Mouse (Mus musculus) neural tube, embryonic 14.5 days (tissue): ENCODE results near the gene Mroh3. TPM values are rescaled to one million over a fixed set of nuclear protein-coding genes. Genes with fewer than 3 reads are reported as not detected.

Experiments
- ATAC-seq: fragments of 200-750 bp; cut with Nextera tagmentation; 2 replicates; pipeline ENCODE4 v1.8.0; 2017; ENCODE audit warnings: low read depth, mild to moderate bottlenecking, moderate TSS enrichment, moderate library complexity
- H3K27ac ChIP-seq: fragments of 300-500 bp; sonication (generic); 2 replicates; pipeline ENCODE4 v1.5.1; 2014; ENCODE audit warnings: low read depth, mild to moderate bottlenecking, control low read depth, low read length, moderate library complexity, mixed read lengths
- H3K27me3 ChIP-seq: fragments of 300-500 bp; sonication (generic); 2 replicates; pipeline ENCODE4 v1.6.1; 2014; ENCODE audit warnings: low read length; ENCODE audit not compliant: control insufficient read depth, insufficient read depth
- H3K36me3 ChIP-seq: fragments of 300-500 bp; sonication (generic); 2 replicates; pipeline ENCODE4 v1.6.1; 2014; ENCODE audit warnings: low read length, mixed read lengths; ENCODE audit not compliant: control insufficient read depth, insufficient read depth
- H3K4me1 ChIP-seq: fragments of 300-500 bp; sonication (generic); 2 replicates; pipeline ENCODE4 v1.6.1; 2014; ENCODE audit warnings: low read length; ENCODE audit not compliant: control insufficient read depth, insufficient read depth
- H3K4me2 ChIP-seq: fragments of 300-500 bp; sonication (generic); 2 replicates; pipeline ENCODE4 v1.6.1; 2014; ENCODE audit warnings: mild to moderate bottlenecking, low read depth, low read length, control low read depth
- H3K4me3 ChIP-seq: fragments of 300-500 bp; sonication (generic); 2 replicates; pipeline ENCODE4 v1.5.1; 2014; ENCODE audit warnings: low read depth, low read length, control low read depth, mixed read lengths
- H3K9ac ChIP-seq: fragments of 300-500 bp; sonication (generic); replicated peaks from 2 replicates; pipeline ENCODE4 v1.6.1; 2014; ENCODE audit warnings: low read depth, mild to moderate bottlenecking, control low read depth, low read length, mixed read lengths
- H3K9me3 ChIP-seq: fragments of 300-500 bp; sonication (generic); 2 replicates; pipeline ENCODE4 v1.6.1; 2016; ENCODE audit warnings: low read length; ENCODE audit not compliant: control insufficient read depth
- whole genome bisulfite sequencing: fragments of 180-500 bp; shearing (Covaris S2); extraction: QIAGEN DNeasy Blood & Tissue Kit; methylation state at CpG from one replicate; pipeline ENCODE4 v1.1.7; 2014; 5-methylcytosine and 5-hydroxymethylcytosine counted together
- polyA plus RNA-seq: library from polyadenylated mRNA; unstranded; fragments of >200 nt; fragmentation: Nextera tagmentation; extraction: Ambion mirVana; gene quantifications from 2 replicates; pipeline ENCODE4 v1.2.1, GENCODE M21; 2014

The Mroh3 gene
- polyA plus RNA-seq, 1 experiment from 2014 or later: not detected

- 90% methylated on average over 10 of the region's 10 CpGs for WGBS
- H3K36me3 ChIP-seq: no peaks in the 10 kb centered on the region
- no peak overlapping the region for H3K4me2 ChIP-seq
- H3K27me3 ChIP-seq: no peaks in the 10 kb centered on the region
- H3K27ac ChIP-seq: no peak overlapping the region
- no peak overlapping the region for H3K9ac ChIP-seq
- no peaks in the 10 kb centered on the region for H3K9me3 ChIP-seq
- no peak for ATAC-seq
- no peak overlapping the region for H3K4me3 ChIP-seq
- H3K4me1 ChIP-seq: no peaks in the 10 kb centered on the region
Measured at GRCm38 (mm10) chr1:136222386-136222785, 9.8 kb upstream of the Mroh3 start.

- 88% methylated on average over 10 of the region's 10 CpGs for WGBS
- Histone ChIP-seq H3K9ac (no peak overlapping the region), H3K4me1 (no peaks in the 10 kb centered on the region), H3K27ac (no peak overlapping the region), H3K27me3 (no peaks in the 10 kb centered on the region), H3K9me3 (no peaks in the 10 kb centered on the region), H3K4me2 (no peak overlapping the region), H3K36me3 (no peaks in the 10 kb centered on the region), H3K4me3 (no peak overlapping the region)
- no peak for ATAC-seq
Measured at GRCm38 (mm10) chr1:136220037-136220871, 7.6 kb upstream of the Mroh3 start.

GRCm38 (mm10) chr1:136214304-136214703 is 1.7 kb upstream of the Mroh3 start:
- ATAC-seq: no peak
- Histone ChIP-seq H3K36me3 (no peaks in the 10 kb centered on the region), H3K4me2 (no peak overlapping the region), H3K9ac (no peak overlapping the region), H3K27me3 (no peaks in the 10 kb centered on the region), H3K4me1 (no peaks in the 10 kb centered on the region), H3K9me3 (no peaks in the 10 kb centered on the region), H3K27ac (no peak overlapping the region), H3K4me3 (no peak overlapping the region)
- WGBS: 89% methylated on average over 15 of the region's 15 CpGs

GRCm38 (mm10) chr1:136190033-136190432 is 22.6 kb downstream of the Mroh3 start:
- H3K4me3 ChIP-seq: no peak overlapping the region
- H3K9ac ChIP-seq: no peak overlapping the region
- no peak for ATAC-seq
- no peaks in the 10 kb centered on the region for H3K9me3 ChIP-seq
- H3K4me1 ChIP-seq: no peaks in the 10 kb centered on the region
- H3K4me2 ChIP-seq: no peak overlapping the region
- H3K36me3 ChIP-seq: no peaks in the 10 kb centered on the region
- WGBS: 93% methylated on average over 5 of the region's 5 CpGs
- no peaks in the 10 kb centered on the region for H3K27me3 ChIP-seq
- H3K27ac ChIP-seq: no peak overlapping the region

GRCm38 (mm10) chr1:136179511-136180001 is 33.1 kb downstream of the Mroh3 start:
- Histone ChIP-seq H3K9me3 (no peaks in the 10 kb centered on the region), H3K4me2 (no peak overlapping the region), H3K4me3 (no peak overlapping the region), H3K4me1 (no peaks in the 10 kb centered on the region), H3K9ac (no peak overlapping the region), H3K36me3 (peaks cover 11% of the 10 kb centered on the region), H3K27me3 (no peaks in the 10 kb centered on the region), H3K27ac (no peak overlapping the region)
- 77% methylated on average over 2 of the region's 2 CpGs for WGBS
- no peak for ATAC-seq

- no peak for ATAC-seq
- WGBS: 56% methylated on average over 6 of the region's 6 CpGs
- H3K27ac ChIP-seq: no peak overlapping the region
Measured at GRCm38 (mm10) chr1:136178741-136179140, 33.9 kb downstream of the Mroh3 start.

GRCm38 (mm10) chr1:136177085-136177484 is 35.5 kb downstream of the Mroh3 start:
- H3K4me2 ChIP-seq: no peak overlapping the region
- no peak overlapping the region for H3K27ac ChIP-seq
- H3K9ac ChIP-seq: no peak overlapping the region
- H3K36me3 ChIP-seq: peaks cover 34% of the 10 kb centered on the region
- 0 out of 2 replicates have a peak, but pooled peaks cover 11% of the 10 kb centered on the region for H3K4me1 ChIP-seq
- ATAC-seq: no peak
- H3K4me3 ChIP-seq: no peak overlapping the region
- no peaks in the 10 kb centered on the region for H3K27me3 ChIP-seq
- no peaks in the 10 kb centered on the region for H3K9me3 ChIP-seq
- 76% methylated on average over 2 of the region's 2 CpGs for WGBS

More at GRCm38 (mm10) chr1:136178741-136179140, 33.9 kb downstream of the Mroh3 start:
- Histone ChIP-seq H3K27me3 (no peaks in the 10 kb centered on the region), H3K4me3 (no peak overlapping the region), H3K9ac (no peak overlapping the region), H3K4me2 (no peak overlapping the region), H3K9me3 (no peaks in the 10 kb centered on the region), H3K4me1 (0 out of 2 replicates have a peak, but pooled peaks cover 7% of the 10 kb centered on the region), H3K36me3 (peaks cover 19% of the 10 kb centered on the region)

- Histone ChIP-seq H3K4me3 (no peak overlapping the region), H3K9ac (no peak overlapping the region), H3K27me3 (no peaks in the 10 kb centered on the region), H3K4me1 (0 out of 2 replicates have a peak, but pooled peaks cover 11% of the 10 kb centered on the region), H3K9me3 (no peaks in the 10 kb centered on the region), H3K4me2 (no peak overlapping the region), H3K36me3 (peaks cover 53% of the 10 kb centered on the region), H3K27ac (no peak overlapping the region)
- no peak for ATAC-seq
- 31% methylated on average over 6 of the region's 6 CpGs for WGBS
Measured at GRCm38 (mm10) chr1:136175183-136175582, 37.4 kb downstream of the Mroh3 start.

GRCm38 (mm10) chr1:136174101-136174606 is 38.5 kb downstream of the Mroh3 start:
- 0 out of 2 replicates have a peak, but pooled peaks have one; percentile 5 for ATAC-seq
- 14% methylated on average over 12 of the region's 13 CpGs for WGBS
- Histone ChIP-seq H3K27me3 (no peaks in the 10 kb centered on the region), H3K36me3 (peaks cover 56% of the 10 kb centered on the region), H3K27ac (no peak overlapping the region), H3K4me3 (no peak overlapping the region), H3K4me2 (no peak overlapping the region), H3K9ac (no peak overlapping the region), H3K9me3 (no peaks in the 10 kb centered on the region), H3K4me1 (0 out of 2 replicates have a peak, but pooled peaks cover 11% of the 10 kb centered on the region)
